10 mouse cellular contexts compared by ENCODE assay signal in genomic region chr16:69469024-69469780, GRCm38 (mm10).
DNase-seq lines count a peak whose midpoint lies in the region; ATAC-seq lines count a peak whose summit lies in the region.
"Had no signal": no experiment of that assay in that cellular context is flagged by ENCODE, and none has a peak within 500 bp of the region (broad histone marks: within the 10 kb centered on the region; RNA-seq: fewer than 3 reads in every experiment).

No protein-coding gene starts in this region.

- no peaks in the 10 kb centered on the region for H3K27me3 ChIP-seq in embryonic facial prominence, embryonic 11.5 days (ENCODE audit: control insufficient read depth, insufficient read depth, low read length)
- H3K27me3 ChIP-seq in embryonic facial prominence, embryonic 10.5 days (replicated peaks; ENCODE audit: low read depth, poor library complexity, severe bottlenecking): no peaks in the 10 kb centered on the region
- no peaks in the 10 kb centered on the region for H3K27me3 ChIP-seq in forebrain, embryonic 12.5 days
- no peaks in the 10 kb centered on the region for H3K27me3 ChIP-seq in midbrain, embryonic 15.5 days (replicated peaks)

- no peaks in the 10 kb centered on the region for H3K4me1 ChIP-seq in embryonic facial prominence, embryonic 11.5 days (ENCODE audit: control insufficient read depth, insufficient read depth, low read length)
- no peaks in the 10 kb centered on the region for H3K4me1 ChIP-seq in embryonic facial prominence, embryonic 10.5 days
- peaks cover 5% of the 10 kb centered on the region; the same call in 1 of the 2 replicates for H3K4me1 ChIP-seq in forebrain, embryonic 12.5 days
- peaks cover 6% of the 10 kb centered on the region for H3K4me1 ChIP-seq in midbrain, embryonic 15.5 days
- H3K4me1 ChIP-seq: heart, embryonic 10.5 days had no signal

- peak; percentile 6 for DNase-seq in embryonic facial prominence, embryonic 11.5 days (ENCODE audit: low spot score)
- no peak for DNase-seq in embryonic facial prominence, embryonic 10.5 days (ENCODE audit: low spot score)
- peak; percentile 15 for DNase-seq in layer of hippocampus, adult 9-10 months (ENCODE audit: low spot score)
- no peak for DNase-seq in lung, adult 18-20 months
- no peak for DNase-seq in thymus, postnatal 10 days (ENCODE audit: low spot score in 2 of 2)
- no peak for DNase-seq in Muller cell, postnatal 12 days (ENCODE audit: inconsistent ontology term)

- no peak overlapping the region for H3K9ac ChIP-seq in embryonic facial prominence, embryonic 11.5 days (replicated peaks; ENCODE audit: low read length)
- H3K9ac ChIP-seq in forebrain, embryonic 12.5 days: no peak overlapping the region
- 0 out of 2 replicates have a peak overlapping the region, but pooled peaks have one; percentile 29 for H3K9ac ChIP-seq in midbrain, embryonic 15.5 days
- H3K9ac ChIP-seq: liver, embryonic 14.5 days had no signal

- WGBS in embryonic facial prominence, embryonic 11.5 days: 36% methylated on average over 9 of the region's 9 CpGs
- WGBS in embryonic facial prominence, embryonic 10.5 days: 42% methylated on average over 9 of the region's 9 CpGs
- WGBS in forebrain, embryonic 12.5 days: 20% methylated on average over 9 of the region's 9 CpGs
- 22% methylated on average over 9 of the region's 9 CpGs for WGBS in midbrain, embryonic 15.5 days

- H3K4me3 ChIP-seq in embryonic facial prominence, embryonic 11.5 days (ENCODE audit: low read depth, low read length): no peak overlapping the region
- H3K4me3 ChIP-seq in embryonic facial prominence, embryonic 10.5 days: no peak overlapping the region
- H3K4me3 ChIP-seq in forebrain, embryonic 12.5 days (replicated peaks): peak overlapping the region; percentile 23
- peak overlapping the region; percentile 33 for H3K4me3 ChIP-seq in midbrain, embryonic 15.5 days
- H3K4me3 ChIP-seq: heart, embryonic 10.5 days had no signal

- H3K36me3 ChIP-seq in embryonic facial prominence, embryonic 11.5 days (replicated peaks; ENCODE audit: control insufficient read depth, insufficient read depth, low read depth, low read length): no peaks in the 10 kb centered on the region
- no peaks in the 10 kb centered on the region for H3K36me3 ChIP-seq in embryonic facial prominence, embryonic 10.5 days (replicated peaks)
- H3K36me3 ChIP-seq in forebrain, embryonic 12.5 days (replicated peaks): no peaks in the 10 kb centered on the region
- H3K36me3 ChIP-seq in midbrain, embryonic 15.5 days (replicated peaks): no peaks in the 10 kb centered on the region
- H3K36me3 ChIP-seq: heart, embryonic 10.5 days had no signal

- H3K4me2 ChIP-seq in embryonic facial prominence, embryonic 11.5 days (ENCODE audit: low read depth, low read length): no peak overlapping the region
- H3K4me2 ChIP-seq in forebrain, embryonic 12.5 days: peak overlapping the region; percentile 48
- H3K4me2 ChIP-seq in midbrain, embryonic 15.5 days: peak overlapping the region; percentile 50

- no peak overlapping the region for H3K27ac ChIP-seq in embryonic facial prominence, embryonic 11.5 days (replicated peaks; ENCODE audit: low read depth, low read length)
- no peak overlapping the region for H3K27ac ChIP-seq in embryonic facial prominence, embryonic 10.5 days (replicated peaks)
- H3K27ac ChIP-seq in forebrain, embryonic 12.5 days: peak overlapping the region; percentile 54; the same call in 1 of the 2 replicates
- peak overlapping the region; percentile 63 for H3K27ac ChIP-seq in midbrain, embryonic 15.5 days
- H3K27ac ChIP-seq: heart, embryonic 10.5 days; liver, embryonic 14.5 days had no signal

- no peaks in the 10 kb centered on the region for H3K9me3 ChIP-seq in embryonic facial prominence, embryonic 11.5 days (replicated peaks; ENCODE audit: control insufficient read depth, low read length)
- no peaks in the 10 kb centered on the region for H3K9me3 ChIP-seq in embryonic facial prominence, embryonic 10.5 days
- H3K9me3 ChIP-seq in forebrain, embryonic 12.5 days: no peaks in the 10 kb centered on the region
- no peaks in the 10 kb centered on the region for H3K9me3 ChIP-seq in midbrain, embryonic 15.5 days
- H3K9me3 ChIP-seq: heart, embryonic 10.5 days had no signal

- no peak for ATAC-seq in embryonic facial prominence, embryonic 11.5 days (replicated peaks; ENCODE audit: insufficient number of reproducible peaks, low FRiP score, low TSS enrichment, low read depth)
- ATAC-seq in forebrain, embryonic 12.5 days (ENCODE audit: low FRiP score): peak; percentile 82
- peak; percentile 84 for ATAC-seq in midbrain, embryonic 15.5 days (replicated peaks)

Comparison
In these comparisons a context has a peak if more than half of its experiments do, and no peak if none do; other contexts are left out.
1. DNase-seq: peak in embryonic facial prominence, embryonic 11.5 days (single experiment) and layer of hippocampus, adult 9-10 months (single experiment); none in embryonic facial prominence, embryonic 10.5 days (single experiment), lung, adult 18-20 months (0 of 2), thymus, postnatal 10 days (0 of 2) and Muller cell, postnatal 12 days (single experiment).
2. H3K27ac ChIP-seq: peak in forebrain, embryonic 12.5 days (single experiment) and midbrain, embryonic 15.5 days (single experiment); none in embryonic facial prominence, embryonic 11.5 days (single experiment) and embryonic facial prominence, embryonic 10.5 days (single experiment).
3. H3K4me3 ChIP-seq: peak in forebrain, embryonic 12.5 days (single experiment) and midbrain, embryonic 15.5 days (single experiment); none in embryonic facial prominence, embryonic 11.5 days (single experiment) and embryonic facial prominence, embryonic 10.5 days (single experiment).